Mouse (Mus musculus) olfactory bulb, adult 2 months (tissue): ENCODE data around the gene Cyp4a10. TPM values are rescaled to one million over a fixed set of nuclear protein-coding genes. Genes with fewer than 3 reads are reported as not detected.

Source experiments
- H3K27ac ChIP-seq: fragments of 200-500 bp; 2 replicates; pipeline ENCODE4 v1.5.1; 2012; ENCODE audit warnings: low read depth, low read length; ENCODE audit not compliant: insufficient read depth
- H3K4me1 ChIP-seq: fragments of 200-500 bp; 2 replicates; pipeline ENCODE4 v1.6.1; 2012; ENCODE audit warnings: low read length; ENCODE audit not compliant: control insufficient read depth, insufficient read depth
- H3K4me3 ChIP-seq: fragments of 200-500 bp; 2 replicates; pipeline ENCODE4 v1.5.1; 2012; ENCODE audit warnings: mild to moderate bottlenecking, low read depth, low read length, moderate library complexity; ENCODE audit not compliant: insufficient read depth
- CTCF ChIP-seq: fragments of 200-500 bp; IDR thresholded peaks from 2 replicates; pipeline ENCODE4 v1.5.1; 2012; ENCODE audit warnings: low read depth, mild to moderate bottlenecking, low read length, moderate library complexity; ENCODE audit not compliant: insufficient read depth
- polyA plus RNA-seq: library from polyadenylated mRNA; stranded (reverse); fragments of >200 nt; gene quantifications from 2 replicates; pipeline ENCODE4 v1.2.4, GENCODE M21; 2012; ENCODE audit warnings: low replicate concordance; ENCODE audit not compliant: missing spikeins, insufficient read depth, insufficient read length

Cyp4a10 gene
- polyA plus RNA-seq, 1 experiment, result not detected

GRCm38 (mm10) chr4:115583036-115583435, 65.0 kb downstream of the Cyp4a10 start:
- H3K4me3 ChIP-seq, result no peak overlapping the region
- TF ChIP-seq CTCF, result no peak
- H3K27ac ChIP-seq, result no peak overlapping the region
- no peaks in the 10 kb centered on the region for H3K4me1 ChIP-seq

Other genes starting within 250 kb of the Cyp4a10 start
- not detected in 2 replicates for gene Cyp4a12a, start 219.2 kb upstream of the Cyp4a10 start, polyA plus RNA-seq
- not detected in 2 replicates for gene Cyp4a12b, start 106.6 kb upstream of the Cyp4a10 start, polyA plus RNA-seq
- gene Cyp4a30b, start 65.7 kb upstream of the Cyp4a10 start, polyA plus RNA-seq, result not detected in 2 replicates
- not detected in 2 replicates for gene Cyp4a14, start 22.1 kb upstream of the Cyp4a10 start, polyA plus RNA-seq
- not detected in 2 replicates for gene Cyp4a31, start 45.4 kb downstream of the Cyp4a10 start, polyA plus RNA-seq
- gene Cyp4a32, start 82.7 kb downstream of the Cyp4a10 start, polyA plus RNA-seq, result not detected in 2 replicates
- not detected in 2 replicates for gene Cyp4b1, start 129.5 kb downstream of the Cyp4a10 start, polyA plus RNA-seq
- gene Efcab14, start 219.5 kb downstream of the Cyp4a10 start, polyA plus RNA-seq, result not detected in 2 replicates